Mouse (Mus musculus): Measurements from ENCODE around the gene Alg1. TPM values are rescaled to one million over a fixed set of nuclear protein-coding genes. Genes with fewer than 3 reads are reported as not detected.

Alg1 gene
- polyA plus RNA-seq, 1 experiment from 2014 or later = 38.8 TPM

GRCm38 (mm10) chr16:5250891-5251290, 17.5 kb downstream of the Alg1 start:
- H3K27me3 ChIP-seq (ENCODE audit: control insufficient read depth, insufficient read depth, low read length) = no peaks in the 10 kb centered on the region
- no peak overlapping the region for H3K4me2 ChIP-seq (ENCODE audit: low read length)
- no peak for DNase-seq
- no peaks in the 10 kb centered on the region for H3K9me3 ChIP-seq (ENCODE audit: control insufficient read depth, low read length)
- peaks cover 27% of the 10 kb centered on the region for H3K36me3 ChIP-seq (ENCODE audit: control insufficient read depth, insufficient read depth, low read length)
- peaks cover 13% of the 10 kb centered on the region for H3K4me1 ChIP-seq (ENCODE audit: control insufficient read depth, insufficient read depth, low read length)
- no peak overlapping the region for H3K27ac ChIP-seq (replicated peaks; ENCODE audit: low read depth, low read length)
- no peak overlapping the region for H3K4me3 ChIP-seq (replicated peaks; ENCODE audit: low read depth, low read length)
- WGBS = 88% methylated on average over 3 of the region's 3 CpGs
- H3K9ac ChIP-seq (replicated peaks; ENCODE audit: low read length) = no peak overlapping the region
- no peak for ATAC-seq (ENCODE audit: low FRiP score, low TSS enrichment)

- ATAC-seq (ENCODE audit: low FRiP score, low TSS enrichment) = no peak
- Histone ChIP-seq H3K9ac (replicated peaks; ENCODE audit: low read length) (no peak overlapping the region), H3K4me3 (replicated peaks; ENCODE audit: low read depth, low read length) (no peak overlapping the region), H3K9me3 (ENCODE audit: control insufficient read depth, low read length) (no peaks in the 10 kb centered on the region), H3K36me3 (ENCODE audit: control insufficient read depth, insufficient read depth, low read length) (peaks cover 22% of the 10 kb centered on the region), H3K27me3 (ENCODE audit: control insufficient read depth, insufficient read depth, low read length) (no peaks in the 10 kb centered on the region), H3K4me2 (ENCODE audit: low read length) (no peak overlapping the region), H3K27ac (replicated peaks; ENCODE audit: low read depth, low read length) (no peak overlapping the region), H3K4me1 (ENCODE audit: control insufficient read depth, insufficient read depth, low read length) (peaks cover 13% of the 10 kb centered on the region)
- DNase-seq = no peak
- WGBS = 94% methylated on average over 2 of the region's 2 CpGs
Observed at GRCm38 (mm10) chr16:5252260-5252659, 18.8 kb downstream of the Alg1 start.

- Histone ChIP-seq H3K4me1 (ENCODE audit: control insufficient read depth, insufficient read depth, low read length) (peaks cover 13% of the 10 kb centered on the region), H3K27ac (replicated peaks; ENCODE audit: low read depth, low read length) (no peak overlapping the region), H3K36me3 (ENCODE audit: control insufficient read depth, insufficient read depth, low read length) (no peaks in the 10 kb centered on the region), H3K9ac (replicated peaks; ENCODE audit: low read length) (no peak overlapping the region), H3K4me2 (ENCODE audit: low read length) (peak overlapping the region; percentile 82), H3K9me3 (ENCODE audit: control insufficient read depth, low read length) (no peaks in the 10 kb centered on the region), H3K4me3 (replicated peaks; ENCODE audit: low read depth, low read length) (no peak overlapping the region), H3K27me3 (ENCODE audit: control insufficient read depth, insufficient read depth, low read length) (no peaks in the 10 kb centered on the region)
- DNase-seq = peak; percentile 77
- ATAC-seq (ENCODE audit: low FRiP score, low TSS enrichment) = no peak
- WGBS = 7% methylated on average over 15 of the region's 15 CpGs
Observed at GRCm38 (mm10) chr16:5254346-5255025, 21.1 kb downstream of the Alg1 start.

GRCm38 (mm10) chr16:5255081-5255740, 21.8 kb downstream of the Alg1 start:
- no peak for ATAC-seq (ENCODE audit: low FRiP score, low TSS enrichment)
- DNase-seq = peak; percentile 43

GRCm38 (mm10) chr16:5255779-5256496, 22.5 kb downstream of the Alg1 start, which contains the start of gene Eef2kmt:
Gene Eef2kmt (minus strand): TSS chr16:5255983.
- H3K27ac ChIP-seq (replicated peaks; ENCODE audit: low read depth, low read length) = 0 out of 2 replicates have a peak within 1 kb of the TSS, but pooled peaks have one; percentile 32
- H3K9me3 ChIP-seq (ENCODE audit: control insufficient read depth, low read length) = no peaks in the 10 kb centered on the region
- no peaks in the 10 kb centered on the region for H3K36me3 ChIP-seq (ENCODE audit: control insufficient read depth, insufficient read depth, low read length)
- ATAC-seq (ENCODE audit: low FRiP score, low TSS enrichment) (peak; percentile 97), DNase-seq (peak; percentile 99)
- no peaks in the 10 kb centered on the region for H3K27me3 ChIP-seq (ENCODE audit: control insufficient read depth, insufficient read depth, low read length)
- H3K4me1 ChIP-seq (ENCODE audit: control insufficient read depth, insufficient read depth, low read length) = peaks cover 13% of the 10 kb centered on the region
- WGBS = 2% methylated on average over 57 of the region's 57 CpGs
- peak within 1 kb of the TSS; percentile 54 for H3K4me3 ChIP-seq (replicated peaks; ENCODE audit: low read depth, low read length)
- peak within 1 kb of the TSS; percentile 82 for H3K4me2 ChIP-seq (ENCODE audit: low read length)
- peak within 1 kb of the TSS; percentile 58 for H3K9ac ChIP-seq (replicated peaks; ENCODE audit: low read length)

More at GRCm38 (mm10) chr16:5255081-5255740, 21.8 kb downstream of the Alg1 start:
- H3K4me2 ChIP-seq (ENCODE audit: low read length) = peak overlapping the region; percentile 82
- H3K27me3 ChIP-seq (ENCODE audit: control insufficient read depth, insufficient read depth, low read length) = no peaks in the 10 kb centered on the region
- H3K27ac ChIP-seq (replicated peaks; ENCODE audit: low read depth, low read length) = no peak overlapping the region
- no peaks in the 10 kb centered on the region for H3K9me3 ChIP-seq (ENCODE audit: control insufficient read depth, low read length)
- no peaks in the 10 kb centered on the region for H3K36me3 ChIP-seq (ENCODE audit: control insufficient read depth, insufficient read depth, low read length)
- peaks cover 13% of the 10 kb centered on the region for H3K4me1 ChIP-seq (ENCODE audit: control insufficient read depth, insufficient read depth, low read length)
- H3K4me3 ChIP-seq (replicated peaks; ENCODE audit: low read depth, low read length) = peak overlapping the region; percentile 54
- peak overlapping the region; percentile 58 for H3K9ac ChIP-seq (replicated peaks; ENCODE audit: low read length)
- WGBS = 2% methylated on average over 27 of the region's 27 CpGs

- no peak for DNase-seq
Observed at GRCm38 (mm10) chr16:5263156-5263555, 29.7 kb downstream of the Alg1 start.

GRCm38 (mm10) chr16:5263926-5264325, 30.5 kb downstream of the Alg1 start:
- Histone ChIP-seq H3K4me1 (ENCODE audit: control insufficient read depth, insufficient read depth, low read length) (no peaks in the 10 kb centered on the region), H3K4me3 (replicated peaks; ENCODE audit: low read depth, low read length) (no peak overlapping the region), H3K27ac (replicated peaks; ENCODE audit: low read depth, low read length) (no peak overlapping the region), H3K9me3 (ENCODE audit: control insufficient read depth, low read length) (0 out of 2 replicates have a peak, but pooled peaks cover 3% of the 10 kb centered on the region), H3K4me2 (ENCODE audit: low read length) (no peak overlapping the region), H3K36me3 (ENCODE audit: control insufficient read depth, insufficient read depth, low read length) (no peaks in the 10 kb centered on the region), H3K27me3 (ENCODE audit: control insufficient read depth, insufficient read depth, low read length) (no peaks in the 10 kb centered on the region), H3K9ac (replicated peaks; ENCODE audit: low read length) (no peak overlapping the region)
- DNase-seq (no peak), ATAC-seq (ENCODE audit: low FRiP score, low TSS enrichment) (no peak)
- WGBS = 89% methylated on average over 7 of the region's 7 CpGs

More at GRCm38 (mm10) chr16:5263156-5263555, 29.7 kb downstream of the Alg1 start:
- Histone ChIP-seq H3K4me2 (ENCODE audit: low read length) (no peak overlapping the region), H3K4me1 (ENCODE audit: control insufficient read depth, insufficient read depth, low read length) (no peaks in the 10 kb centered on the region), H3K9me3 (ENCODE audit: control insufficient read depth, low read length) (0 out of 2 replicates have a peak, but pooled peaks cover 3% of the 10 kb centered on the region), H3K9ac (replicated peaks; ENCODE audit: low read length) (no peak overlapping the region), H3K4me3 (replicated peaks; ENCODE audit: low read depth, low read length) (no peak overlapping the region), H3K27ac (replicated peaks; ENCODE audit: low read depth, low read length) (no peak overlapping the region), H3K27me3 (ENCODE audit: control insufficient read depth, insufficient read depth, low read length) (no peaks in the 10 kb centered on the region), H3K36me3 (ENCODE audit: control insufficient read depth, insufficient read depth, low read length) (no peaks in the 10 kb centered on the region)
- no peak for ATAC-seq (ENCODE audit: low FRiP score, low TSS enrichment)
- WGBS = 91% methylated on average over 8 of the region's 8 CpGs

GRCm38 (mm10) chr16:5271411-5272035, 38.1 kb downstream of the Alg1 start:
- Histone ChIP-seq H3K9ac (replicated peaks; ENCODE audit: low read length) (no peak overlapping the region), H3K9me3 (ENCODE audit: control insufficient read depth, low read length) (no peaks in the 10 kb centered on the region), H3K27ac (replicated peaks; ENCODE audit: low read depth, low read length) (no peak overlapping the region), H3K27me3 (ENCODE audit: control insufficient read depth, insufficient read depth, low read length) (no peaks in the 10 kb centered on the region), H3K4me1 (ENCODE audit: control insufficient read depth, insufficient read depth, low read length) (no peaks in the 10 kb centered on the region), H3K36me3 (ENCODE audit: control insufficient read depth, insufficient read depth, low read length) (no peaks in the 10 kb centered on the region), H3K4me2 (ENCODE audit: low read length) (no peak overlapping the region), H3K4me3 (replicated peaks; ENCODE audit: low read depth, low read length) (no peak overlapping the region)
- DNase-seq (no peak), ATAC-seq (ENCODE audit: low FRiP score, low TSS enrichment) (no peak)
- 87% methylated on average over 4 of the region's 4 CpGs for WGBS
